Mouse (Mus musculus): ENCODE results near the gene Otub2.

- TF ChIP-seq POLR2A (IDR thresholded peaks at IDR 0.05; ENCODE audit: low read depth, low read length) (no peak), CTCF (IDR thresholded peaks at IDR 0.05; ENCODE audit: extremely low read depth, insufficient read length, insufficient replicate concordance, low read depth, low read length) (no peak)
These were observed 14.8 kb upstream of the Otub2 start for GRCm38 (mm10) chr12:103373530-103374236.

Measured in small intestine, adult 2 months (tissue).